Mouse (Mus musculus): ENCODE measurements around the gene Hist1h4j. TPM values are rescaled to one million over a fixed set of nuclear protein-coding genes. Genes with fewer than 3 reads are reported as not detected.
A peak's percentile ranks its signal among the peaks of the same experiment; 100 is the strongest.
"Not testable (repeated sequence)": the region's sequence is repeated elsewhere in the genome, so short reads cannot be mapped to it uniquely, and the experiment has no call there.

Gene Hist1h4j
- polyA plus RNA-seq, 1 experiment from 2014 or later, result 0.91 TPM

GRCm38 (mm10) chr13:21717397-21718357, 17.2 kb upstream of the Hist1h4j start, which contains the start of gene Hist1h3h:
Gene Hist1h3h (plus strand): TSS chr13:21717659.
- H3K9ac ChIP-seq, result peak within 1 kb of the TSS; percentile 65
- 1% methylated on average over 24 of the region's 56 CpGs for WGBS
- peak; percentile 41 for ATAC-seq (replicated peaks; ENCODE audit: low FRiP score)
- peak within 1 kb of the TSS; percentile 79 for H3K4me2 ChIP-seq
- H3K27me3 ChIP-seq; H3K9me3 ChIP-seq (replicated peaks); H3K36me3 ChIP-seq: not testable (repeated sequence)
- H3K4me3 ChIP-seq (replicated peaks), result peak within 1 kb of the TSS; percentile 51
- peaks cover 42% of the 10 kb centered on the region for H3K4me1 ChIP-seq
- H3K27ac ChIP-seq, result peak within 1 kb of the TSS; percentile 98

GRCm38 (mm10) chr13:21718381-21719080, 16.3 kb upstream of the Hist1h4j start:
- H3K4me1 ChIP-seq, result peaks cover 46% of the 10 kb centered on the region

GRCm38 (mm10) chr13:21721107-21721756, 13.6 kb upstream of the Hist1h4j start:
- under 1% methylated on average over 22 of the region's 44 CpGs for WGBS
- ATAC-seq (replicated peaks; ENCODE audit: low FRiP score), result peak; percentile 19
- Histone ChIP-seq H3K4me2 (peak overlapping the region; percentile 61), H3K4me3 (replicated peaks) (peak overlapping the region; percentile 45), H3K9ac (peak overlapping the region; percentile 54), H3K27ac (peak overlapping the region; percentile 94), H3K4me1 (peaks cover 36% of the 10 kb centered on the region)
- not testable (repeated sequence) for H3K9me3 ChIP-seq (replicated peaks); H3K27me3 ChIP-seq; H3K36me3 ChIP-seq

More at GRCm38 (mm10) chr13:21718381-21719080, 16.3 kb upstream of the Hist1h4j start:
- Histone ChIP-seq H3K27me3 (no peaks in the 10 kb centered on the region), H3K9me3 (replicated peaks) (no peaks in the 10 kb centered on the region), H3K4me3 (replicated peaks) (peak overlapping the region; percentile 51), H3K36me3 (no peaks in the 10 kb centered on the region), H3K9ac (peak overlapping the region; percentile 62), H3K27ac (peak overlapping the region; percentile 92), H3K4me2 (peak overlapping the region; percentile 79)
- ATAC-seq (replicated peaks; ENCODE audit: low FRiP score), result no peak
- 49% methylated on average over 4 of the region's 4 CpGs for WGBS

GRCm38 (mm10) chr13:21721757-21722372, 13.0 kb upstream of the Hist1h4j start, which contains the start of gene Hist1h2bm:
Gene Hist1h2bm (plus strand): TSS chr13:21722044.
- not testable (repeated sequence) for H3K9me3 ChIP-seq (replicated peaks); H3K36me3 ChIP-seq; H3K27me3 ChIP-seq
- peak within 1 kb of the TSS; percentile 61 for H3K4me2 ChIP-seq
- H3K4me1 ChIP-seq, result peaks cover 34% of the 10 kb centered on the region
- H3K9ac ChIP-seq, result peak within 1 kb of the TSS; percentile 54
- ATAC-seq (replicated peaks; ENCODE audit: low FRiP score), result peak; percentile 97
- peak within 1 kb of the TSS; percentile 45 for H3K4me3 ChIP-seq (replicated peaks)
- peak within 1 kb of the TSS; percentile 94 for H3K27ac ChIP-seq
- WGBS, result under 1% methylated on average over 37 of the region's 37 CpGs

GRCm38 (mm10) chr13:21722373-21722925, 12.4 kb upstream of the Hist1h4j start:
- H3K27ac ChIP-seq, result peak overlapping the region; percentile 94
- peak overlapping the region; percentile 43 for H3K9ac ChIP-seq
- H3K4me2 ChIP-seq, result peak overlapping the region; percentile 61
- H3K4me3 ChIP-seq (replicated peaks), result peak overlapping the region; percentile 45
- peaks cover 32% of the 10 kb centered on the region for H3K4me1 ChIP-seq
- H3K9me3 ChIP-seq (replicated peaks), result no peaks in the 10 kb centered on the region
- WGBS, result 2% methylated on average over 11 of the region's 11 CpGs
- H3K27me3 ChIP-seq, result no peaks in the 10 kb centered on the region
- no peak; the same call in 1 of the 2 replicates for ATAC-seq (replicated peaks; ENCODE audit: low FRiP score)
- no peaks in the 10 kb centered on the region for H3K36me3 ChIP-seq

GRCm38 (mm10) chr13:21722993-21723836, 11.6 kb upstream of the Hist1h4j start:
- ATAC-seq (replicated peaks; ENCODE audit: low FRiP score), result no peak
- Histone ChIP-seq H3K9ac (no peak overlapping the region; the same call in 1 of the 2 replicates), H3K4me3 (replicated peaks) (no peak overlapping the region; the same call in 1 of the 2 replicates), H3K9me3 (replicated peaks) (no peaks in the 10 kb centered on the region), H3K4me1 (peaks cover 31% of the 10 kb centered on the region), H3K27me3 (no peaks in the 10 kb centered on the region), H3K4me2 (peak overlapping the region; percentile 61), H3K36me3 (no peaks in the 10 kb centered on the region), H3K27ac (peak overlapping the region; percentile 94)
- 31% methylated on average over 5 of the region's 5 CpGs for WGBS

- 37% methylated on average over 11 of the region's 11 CpGs for WGBS
- Histone ChIP-seq H3K36me3 (no peaks in the 10 kb centered on the region), H3K27ac (no peak overlapping the region), H3K27me3 (no peaks in the 10 kb centered on the region), H3K4me1 (peaks cover under 1% of the 10 kb centered on the region; the same call in 1 of the 2 replicates), H3K9ac (no peak overlapping the region), H3K9me3 (replicated peaks) (no peaks in the 10 kb centered on the region), H3K4me2 (no peak overlapping the region), H3K4me3 (replicated peaks) (no peak overlapping the region)
- no peak for ATAC-seq (replicated peaks; ENCODE audit: low FRiP score)
These were observed 6.8 kb upstream of the Hist1h4j start for GRCm38 (mm10) chr13:21727948-21728572.

- H3K27me3 ChIP-seq, result no peaks in the 10 kb centered on the region
- 41% methylated on average over 1 of the region's 1 CpGs for WGBS
- H3K36me3 ChIP-seq, result no peaks in the 10 kb centered on the region
- ATAC-seq (replicated peaks; ENCODE audit: low FRiP score), result no peak
- H3K4me2 ChIP-seq, result no peak overlapping the region
- H3K4me1 ChIP-seq, result peaks cover 9% of the 10 kb centered on the region
- H3K27ac ChIP-seq, result no peak overlapping the region
- H3K9ac ChIP-seq, result no peak overlapping the region
- H3K9me3 ChIP-seq (replicated peaks), result no peaks in the 10 kb centered on the region
- no peak overlapping the region for H3K4me3 ChIP-seq (replicated peaks)
These were observed 5.3 kb upstream of the Hist1h4j start for GRCm38 (mm10) chr13:21729544-21729943.

- Histone ChIP-seq H3K4me2 (no peak overlapping the region; the same call in 1 of the 2 replicates), H3K4me1 (peaks cover 22% of the 10 kb centered on the region), H3K27me3 (no peaks in the 10 kb centered on the region), H3K27ac (peak overlapping the region; percentile 98), H3K9me3 (replicated peaks) (no peaks in the 10 kb centered on the region), H3K36me3 (no peaks in the 10 kb centered on the region), H3K4me3 (replicated peaks) (no peak overlapping the region), H3K9ac (no peak overlapping the region)
- ATAC-seq (replicated peaks; ENCODE audit: low FRiP score), result no peak
- WGBS, result 63% methylated on average over 5 of the region's 5 CpGs
These were observed 1.4 kb upstream of the Hist1h4j start for GRCm38 (mm10) chr13:21733466-21733865.
